Mouse (Mus musculus) embryonic facial prominence, embryonic 14.5 days (tissue): ENCODE results near the gene H2al1d. TPM values are rescaled to one million over a fixed set of nuclear protein-coding genes. Genes with fewer than 3 reads are reported as not detected.
"Not testable (repeated sequence)": the region's sequence is repeated elsewhere in the genome, so short reads cannot be mapped to it uniquely, and the experiment has no call there.

Source experiments
- ATAC-seq: fragments of 200-750 bp; cut with Nextera tagmentation; 2 replicates; pipeline ENCODE4 v1.8.0; 2017; ENCODE audit warnings: low read depth, moderate number of reproducible peaks, moderate TSS enrichment
- DNase-seq: peaks from one replicate; pipeline ENCODE4 v3.0.0-alpha.2; 2015; ENCODE audit warnings: low spot score
- H3K27ac ChIP-seq: fragments of 300-500 bp; sonication (generic); replicated peaks from 2 replicates; pipeline ENCODE4 v1.5.1; 2014; ENCODE audit warnings: low read depth, mild to moderate bottlenecking, low read length, moderate library complexity
- H3K27me3 ChIP-seq: fragments of 300-500 bp; sonication (generic); replicated peaks from 2 replicates; pipeline ENCODE4 v1.6.1; 2014; ENCODE audit warnings: low read length; ENCODE audit not compliant: control insufficient read depth, insufficient read depth
- H3K36me3 ChIP-seq: fragments of 300-500 bp; sonication (generic); 2 replicates; pipeline ENCODE4 v1.6.1; 2014; ENCODE audit warnings: low read length, mixed read lengths; ENCODE audit not compliant: control insufficient read depth, insufficient read depth
- H3K4me1 ChIP-seq: fragments of 300-500 bp; sonication (generic); 2 replicates; pipeline ENCODE4 v1.6.1; 2014; ENCODE audit warnings: antibody characterized with exemption, low read length; ENCODE audit not compliant: control insufficient read depth, insufficient read depth
- H3K4me2 ChIP-seq: fragments of 300-500 bp; sonication (generic); 2 replicates; pipeline ENCODE4 v1.6.1; 2014; ENCODE audit warnings: low read depth, mild to moderate bottlenecking, low read length, moderate library complexity, mixed read lengths
- H3K4me3 ChIP-seq: fragments of 300-500 bp; sonication (generic); 2 replicates; pipeline ENCODE4 v1.5.1; 2014; ENCODE audit warnings: low read depth, mild to moderate bottlenecking, low read length
- H3K9ac ChIP-seq: fragments of 300-500 bp; sonication (generic); 2 replicates; pipeline ENCODE4 v1.6.1; 2014; ENCODE audit warnings: low read depth, mild to moderate bottlenecking, low read length, moderate library complexity, mixed read lengths
- H3K9me3 ChIP-seq: fragments of 300-500 bp; sonication (generic); 2 replicates; pipeline ENCODE4 v1.6.1; 2016; ENCODE audit warnings: low read length; ENCODE audit not compliant: control insufficient read depth
- WGBS: fragments of 180-500 bp; shearing (Covaris S2); extraction: QIAGEN DNeasy Blood & Tissue Kit; methylation state at CpG from one replicate; pipeline ENCODE4 v1.1.7; 2014; 5-methylcytosine and 5-hydroxymethylcytosine counted together
- polyA plus RNA-seq: library from polyadenylated mRNA; unstranded; fragments of >200 nt; fragmentation: Nextera tagmentation; extraction: Ambion mirVana; gene quantifications from 2 replicates; pipeline ENCODE4 v1.2.1, GENCODE M21; 2014

Gene H2al1d
- not detected in 2 replicates for polyA plus RNA-seq

DNA sequence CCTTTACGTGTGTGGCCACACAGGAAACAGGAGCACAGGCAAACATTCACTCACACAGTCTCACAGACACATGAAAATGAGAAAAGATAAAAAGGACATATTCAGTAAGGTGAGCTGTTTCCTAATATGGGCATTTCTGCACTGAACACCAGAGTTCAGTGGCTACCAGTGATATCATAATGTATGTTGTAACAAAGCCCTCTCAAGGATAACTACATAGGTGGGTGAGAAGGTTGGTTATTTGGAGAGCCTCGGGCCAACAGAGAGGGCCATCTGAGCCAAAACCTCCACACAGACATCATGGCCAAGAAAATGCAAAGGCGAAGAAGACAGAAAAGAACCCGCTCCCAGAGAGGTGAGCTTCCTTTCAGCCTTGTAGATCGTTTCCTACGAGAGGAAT is at the start of gene H2al1d:
Gene H2al1d (plus strand): TSS at position 301 of the 400 bp plus-strand sequence.
- H3K36me3 ChIP-seq, ATAC-seq: not testable (repeated sequence)
- WGBS: no CpG with 5 or more reads among the region's 6 CpGs

DNA sequence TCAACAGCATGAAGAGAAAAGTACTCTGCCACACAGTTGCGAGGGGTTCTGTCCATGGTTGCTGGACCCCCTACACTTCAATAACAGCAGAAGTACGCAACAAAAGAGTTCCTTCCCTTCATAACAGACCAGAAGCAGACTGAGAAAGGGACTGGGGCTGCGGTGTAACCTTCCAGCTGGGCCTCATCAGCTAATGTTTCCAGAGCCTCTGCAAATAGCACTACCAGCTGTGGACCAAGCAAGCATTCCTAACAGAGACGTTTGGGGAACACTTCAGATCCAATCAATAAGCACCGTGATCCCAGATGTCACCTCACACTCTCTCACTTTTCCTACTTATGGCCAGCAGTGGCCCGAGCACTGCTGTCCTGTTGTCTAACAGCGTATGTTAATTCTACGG is 43.7 kb upstream of the H2al1d start:
- ATAC-seq (no peak), DNase-seq (no peak)
- Histone ChIP-seq H3K4me1 (no peaks in the 10 kb centered on the region), H3K27ac (no peak overlapping the region), H3K4me3 (no peak overlapping the region), H3K9ac (no peak overlapping the region), H3K27me3 (peaks cover 22% of the 10 kb centered on the region; the same call in 1 of the 2 replicates), H3K36me3 (no peaks in the 10 kb centered on the region), H3K4me2 (no peak overlapping the region), H3K9me3 (no peaks in the 10 kb centered on the region)
- WGBS: 62% methylated on average over 8 of the region's 8 CpGs

More for the DNA sequence above, at the start of gene H2al1d:
- H3K4me3 ChIP-seq, H3K27ac ChIP-seq, H3K27me3 ChIP-seq, H3K9me3 ChIP-seq, H3K4me1 ChIP-seq, H3K9ac ChIP-seq, H3K4me2 ChIP-seq, DNase-seq: not testable (repeated sequence)

DNA sequence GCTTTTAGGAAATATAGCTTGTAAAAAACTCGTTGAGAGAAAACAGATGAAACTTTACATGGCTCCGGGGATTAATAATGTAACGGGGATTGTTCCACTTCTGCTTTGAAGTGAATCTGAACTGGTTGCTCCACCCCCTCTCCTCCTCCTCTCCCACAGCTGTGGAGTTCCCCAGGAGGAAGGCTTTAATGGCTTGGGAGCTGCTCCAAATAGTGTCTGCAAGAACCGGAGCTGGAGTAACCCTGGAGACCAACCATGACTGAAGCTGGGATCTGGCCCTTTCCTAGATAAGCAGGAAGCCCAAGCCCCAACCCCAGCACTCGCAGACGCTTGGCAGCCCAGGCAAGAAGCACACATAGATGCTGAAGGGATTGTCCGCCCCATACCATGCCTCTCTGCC is 40.8 kb upstream of the H2al1d start:
- Histone ChIP-seq H3K4me2 (no peak overlapping the region), H3K4me3 (no peak overlapping the region), H3K9me3 (no peaks in the 10 kb centered on the region), H3K27me3 (peaks cover 17% of the 10 kb centered on the region; the same call in 1 of the 2 replicates), H3K27ac (no peak overlapping the region), H3K9ac (no peak overlapping the region), H3K36me3 (no peaks in the 10 kb centered on the region), H3K4me1 (no peaks in the 10 kb centered on the region)
- ATAC-seq (no peak), DNase-seq (peak; percentile 66)
- WGBS: 44% methylated on average over 7 of the region's 7 CpGs

DNA sequence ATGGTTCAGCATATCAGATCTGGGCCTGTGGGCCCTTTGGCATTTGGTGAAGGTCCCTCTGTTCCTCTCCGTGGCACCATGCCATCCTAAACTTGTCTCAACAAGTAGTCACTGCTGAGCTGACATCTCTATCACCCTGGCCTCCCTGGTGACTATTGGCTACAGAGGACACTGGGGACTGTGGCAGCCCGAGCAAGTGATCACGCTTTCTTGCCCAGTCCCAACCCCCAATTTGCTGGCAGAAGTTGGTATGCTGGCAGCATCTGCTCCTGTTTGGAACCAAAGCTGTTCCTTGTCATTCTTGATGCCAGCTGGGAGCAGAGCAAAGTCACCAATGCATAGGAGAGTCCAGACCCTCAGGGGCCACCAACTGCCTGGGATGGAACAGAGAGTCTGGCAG is 39.5 kb upstream of the H2al1d start:
- no peaks in the 10 kb centered on the region for H3K9me3 ChIP-seq
- WGBS: 78% methylated on average over 3 of the region's 3 CpGs
- no peak overlapping the region for H3K4me2 ChIP-seq
- ATAC-seq: no peak
- H3K36me3 ChIP-seq: no peaks in the 10 kb centered on the region
- no peak for DNase-seq
- H3K27me3 ChIP-seq: peaks cover 17% of the 10 kb centered on the region; the same call in 1 of the 2 replicates
- no peak overlapping the region for H3K9ac ChIP-seq
- no peaks in the 10 kb centered on the region for H3K4me1 ChIP-seq
- H3K27ac ChIP-seq: no peak overlapping the region
- H3K4me3 ChIP-seq: no peak overlapping the region

DNA sequence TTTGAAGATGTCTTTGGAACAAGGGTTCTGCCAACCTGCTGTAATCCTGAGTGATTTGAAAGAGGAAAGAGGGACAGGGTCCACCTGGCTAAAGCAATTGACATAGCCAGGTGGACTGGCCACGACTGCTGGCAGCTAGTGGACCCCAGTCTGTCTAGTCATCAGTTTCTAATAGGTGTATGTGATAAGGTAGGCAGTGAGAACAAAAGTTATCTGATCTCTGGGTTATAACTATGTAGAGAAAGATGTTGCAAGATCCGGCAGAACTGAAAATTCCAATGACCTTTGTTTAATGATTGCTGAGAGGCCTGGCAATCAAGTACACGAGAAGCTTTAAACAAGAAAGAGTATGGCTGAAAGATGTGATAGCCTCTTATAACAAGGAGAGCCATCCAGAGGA is 35.4 kb upstream of the H2al1d start:
- no peak for DNase-seq
- 83% methylated on average over 3 of the region's 3 CpGs for WGBS
- no peak overlapping the region for H3K9ac ChIP-seq

DNA sequence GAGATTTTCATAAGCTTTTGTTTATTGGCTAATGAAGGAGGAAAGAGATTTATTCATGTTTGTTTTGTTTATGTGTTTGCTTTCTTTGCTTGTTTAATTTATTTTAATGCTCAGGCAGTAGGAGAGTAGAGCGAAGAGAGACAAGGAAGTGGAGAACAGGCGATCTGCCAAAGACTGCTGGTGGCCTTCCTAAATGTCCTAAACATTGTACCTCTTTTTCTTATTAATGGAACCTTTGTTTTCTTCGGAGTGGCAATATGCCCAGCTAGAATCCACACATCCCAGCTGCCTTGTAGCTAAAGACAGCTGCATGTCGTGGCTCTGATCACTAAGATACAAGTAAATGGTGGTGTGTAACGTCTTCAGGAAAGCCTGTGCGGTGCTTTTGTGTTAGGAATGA is 31.5 kb upstream of the H2al1d start:
- ATAC-seq (no peak), DNase-seq (no peak)
- Histone ChIP-seq H3K36me3 (no peaks in the 10 kb centered on the region), H3K4me2 (no peak overlapping the region), H3K27me3 (peaks cover 15% of the 10 kb centered on the region; the same call in 1 of the 2 replicates), H3K9me3 (no peaks in the 10 kb centered on the region), H3K9ac (no peak overlapping the region), H3K27ac (no peak overlapping the region), H3K4me1 (no peaks in the 10 kb centered on the region), H3K4me3 (no peak overlapping the region)
- WGBS: 73% methylated on average over 6 of the region's 6 CpGs

More for the DNA sequence above, 35.4 kb upstream of the H2al1d start:
- Histone ChIP-seq H3K4me2 (no peak overlapping the region), H3K27ac (no peak overlapping the region), H3K27me3 (peaks cover 10% of the 10 kb centered on the region), H3K9me3 (no peaks in the 10 kb centered on the region), H3K4me1 (no peaks in the 10 kb centered on the region), H3K36me3 (no peaks in the 10 kb centered on the region), H3K4me3 (no peak overlapping the region)
- ATAC-seq: no peak

DNA sequence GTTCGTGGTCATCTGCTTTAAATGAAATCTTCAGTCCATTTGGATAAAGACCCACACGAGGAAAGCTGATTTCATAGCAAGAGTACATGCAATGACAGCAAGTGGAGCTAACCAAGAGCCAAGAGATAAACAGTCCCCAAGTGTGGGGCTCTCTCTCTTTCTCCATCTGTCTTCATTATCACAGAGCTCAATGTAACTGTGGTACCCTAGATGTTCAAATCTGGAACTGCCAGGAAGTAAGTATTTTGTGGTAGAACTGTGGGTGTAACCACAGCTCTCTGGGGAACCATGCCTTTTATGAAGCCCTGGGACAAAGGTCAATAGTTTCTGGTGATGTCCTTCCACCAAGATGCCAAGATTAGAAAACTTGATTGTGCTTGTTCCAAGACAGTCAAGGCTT is 27.9 kb upstream of the H2al1d start:
- 68% methylated on average over 2 of the region's 2 CpGs for WGBS
- Histone ChIP-seq H3K36me3 (no peaks in the 10 kb centered on the region), H3K9ac (no peak overlapping the region), H3K4me2 (no peak overlapping the region), H3K9me3 (no peaks in the 10 kb centered on the region), H3K27me3 (peaks cover 13% of the 10 kb centered on the region), H3K4me1 (no peaks in the 10 kb centered on the region), H3K4me3 (no peak overlapping the region), H3K27ac (no peak overlapping the region)
- ATAC-seq: no peak
- DNase-seq: no peak

DNA sequence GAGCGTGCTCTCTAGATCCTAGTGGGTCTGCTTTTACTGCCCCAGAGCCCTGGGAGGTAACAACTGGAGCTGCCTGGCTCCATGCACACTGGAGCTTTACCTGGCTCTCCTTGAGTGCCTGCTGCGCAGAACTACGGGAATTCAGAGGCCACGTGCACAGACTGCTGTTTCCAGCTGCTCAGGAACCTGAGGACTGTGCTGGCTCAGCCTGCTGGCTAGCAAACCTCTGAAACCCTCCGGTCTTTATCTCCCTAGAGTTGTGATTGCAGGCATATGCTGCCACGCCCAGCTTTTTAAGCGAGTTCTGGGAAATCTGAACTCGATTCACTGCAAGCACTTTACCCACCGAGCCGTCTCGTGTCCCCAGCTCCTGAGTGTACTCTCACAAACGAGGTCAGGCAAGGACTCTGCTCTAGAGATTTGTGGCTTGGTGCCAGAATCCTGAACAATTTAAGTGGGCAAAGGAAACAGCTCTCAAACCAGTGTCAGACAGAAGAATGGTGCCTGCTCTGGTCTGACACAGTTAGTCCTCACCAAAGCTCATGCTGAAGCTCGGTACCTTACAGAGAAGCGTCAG is 20.2 kb upstream of the H2al1d start:
- DNase-seq (peak; percentile 10), ATAC-seq (no peak)
- no peak overlapping the region for H3K9ac ChIP-seq
- H3K4me2 ChIP-seq: no peak overlapping the region
- no peaks in the 10 kb centered on the region for H3K4me1 ChIP-seq
- H3K9me3 ChIP-seq: no peaks in the 10 kb centered on the region
- WGBS: 61% methylated on average over 14 of the region's 14 CpGs
- no peak overlapping the region for H3K27ac ChIP-seq
- no peaks in the 10 kb centered on the region for H3K36me3 ChIP-seq
- no peak overlapping the region for H3K4me3 ChIP-seq
- peaks cover 11% of the 10 kb centered on the region; the same call in 1 of the 2 replicates for H3K27me3 ChIP-seq

DNA sequence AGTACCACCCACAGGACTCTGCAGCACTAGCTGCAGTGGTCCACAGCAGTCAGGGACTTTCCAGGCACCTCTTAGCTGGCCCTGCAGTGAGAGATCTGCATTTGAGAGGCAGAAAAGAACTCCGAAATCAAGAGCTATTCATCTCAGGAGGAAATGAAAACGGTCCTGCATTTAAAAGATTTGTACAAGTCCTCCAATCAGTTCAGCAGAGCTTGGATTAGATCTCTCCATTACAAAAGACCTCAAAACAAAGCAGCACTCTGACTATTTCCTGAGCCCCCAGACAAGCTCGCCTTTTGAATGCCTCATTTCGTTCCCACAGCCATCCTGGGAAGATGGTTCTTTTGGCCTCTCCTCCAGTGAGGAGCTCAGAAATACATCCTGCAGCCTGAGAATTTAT is 19.4 kb upstream of the H2al1d start:
- WGBS: 62% methylated on average over 4 of the region's 4 CpGs
- no peak overlapping the region for H3K9ac ChIP-seq
- DNase-seq (no peak), ATAC-seq (no peak)
- peaks cover 11% of the 10 kb centered on the region; the same call in 1 of the 2 replicates for H3K27me3 ChIP-seq
- no peak overlapping the region for H3K27ac ChIP-seq
- H3K4me1 ChIP-seq: no peaks in the 10 kb centered on the region
- H3K9me3 ChIP-seq: no peaks in the 10 kb centered on the region
- no peak overlapping the region for H3K4me2 ChIP-seq
- no peak overlapping the region for H3K4me3 ChIP-seq
- no peaks in the 10 kb centered on the region for H3K36me3 ChIP-seq
